Mouse (Mus musculus) ES-Bruce4 (cell line): ENCODE data around the gene Plekha1. TPM values are rescaled to one million over a fixed set of nuclear protein-coding genes. Genes with fewer than 3 reads are reported as not detected.

Experiments
- H3K27ac ChIP-seq: 2 replicates; pipeline ENCODE4 v1.5.1; 2012; ENCODE audit warnings: low read length, inconsistent platforms; ENCODE audit not compliant: insufficient read depth
- H3K27me3 ChIP-seq: 2 replicates; pipeline ENCODE4 v1.6.1; 2012; ENCODE audit warnings: mild to moderate bottlenecking, low read length, inconsistent platforms; ENCODE audit not compliant: control insufficient read depth, poor library complexity, insufficient read depth, severe bottlenecking
- H3K36me3 ChIP-seq: 2 replicates; pipeline ENCODE4 v1.6.1; 2012; ENCODE audit warnings: inconsistent platforms, mild to moderate bottlenecking, low read length, moderate library complexity; ENCODE audit not compliant: control insufficient read depth, poor library complexity, insufficient read depth, severe bottlenecking
- H3K4me1 ChIP-seq: one replicate; pipeline ENCODE4 v1.8.1; 2011; ENCODE audit warnings: low read length; ENCODE audit not compliant: control insufficient read depth, insufficient read depth
- H3K4me3 ChIP-seq: 2 replicates; pipeline ENCODE4 v1.5.1; 2011; ENCODE audit warnings: low read depth, mild to moderate bottlenecking, low read length
- H3K9ac ChIP-seq: 2 replicates; pipeline ENCODE4 v1.6.1; 2012; ENCODE audit warnings: low read depth, mild to moderate bottlenecking, inconsistent platforms; ENCODE audit not compliant: poor library complexity, severe bottlenecking
- H3K9me3 ChIP-seq: replicated peaks from 2 replicates; pipeline ENCODE4 v1.6.1; 2012; ENCODE audit warnings: mild to moderate bottlenecking, low read length, inconsistent platforms; ENCODE audit not compliant: control insufficient read depth, poor library complexity, insufficient read depth, severe bottlenecking
- CTCF ChIP-seq: IDR thresholded peaks from one replicate; pipeline ENCODE4 v1.8.1; 2011; ENCODE audit warnings: low read depth, low read length
- EP300 ChIP-seq: IDR thresholded peaks from 2 replicates; pipeline ENCODE4 v1.6.1; 2011; ENCODE audit warnings: low read depth, low read length; ENCODE audit not compliant: insufficient read depth
- POLR2A ChIP-seq: IDR thresholded peaks from one replicate; pipeline ENCODE4 v1.8.1; 2011; ENCODE audit warnings: low read length; ENCODE audit not compliant: insufficient read depth
- polyA plus RNA-seq: library from polyadenylated mRNA; stranded (reverse); fragments of >200 nt; gene quantifications from 2 replicates; pipeline ENCODE4 v1.2.4, GENCODE M21; 2011; ENCODE audit warnings: low read depth; ENCODE audit not compliant: missing spikeins, insufficient read depth, insufficient read length

The Plekha1 gene
- polyA plus RNA-seq, 1 experiment, result 196 TPM

DNA sequence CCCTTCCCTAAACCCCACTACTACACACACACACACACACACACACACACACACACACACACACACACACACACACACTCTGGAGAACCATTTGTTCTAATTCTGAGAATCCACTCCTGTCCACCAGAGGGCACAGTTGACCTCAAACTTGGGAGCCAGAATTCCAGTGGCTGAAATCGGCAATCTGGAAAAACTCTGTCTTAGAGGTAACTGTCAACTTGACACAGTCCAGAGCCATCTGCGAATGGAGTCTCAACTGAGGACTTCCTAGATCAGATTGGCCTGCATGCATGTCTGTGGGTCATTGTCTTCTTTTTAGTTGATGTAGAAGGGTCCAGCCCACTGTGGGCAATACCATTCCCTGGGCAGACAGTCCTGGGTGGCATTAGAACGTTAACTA, 38.1 kb upstream of the Plekha1 start:
- Histone ChIP-seq H3K36me3 (no peaks in the 10 kb centered on the region), H3K27ac (no peak overlapping the region), H3K9ac (no peak overlapping the region), H3K9me3 (no peaks in the 10 kb centered on the region), H3K4me3 (no peak overlapping the region), H3K27me3 (no peaks in the 10 kb centered on the region), H3K4me1 (peaks cover 2% of the 10 kb centered on the region)
- no peak for TF ChIP-seq POLR2A
- TF ChIP-seq CTCF, result peak; percentile 29

DNA sequence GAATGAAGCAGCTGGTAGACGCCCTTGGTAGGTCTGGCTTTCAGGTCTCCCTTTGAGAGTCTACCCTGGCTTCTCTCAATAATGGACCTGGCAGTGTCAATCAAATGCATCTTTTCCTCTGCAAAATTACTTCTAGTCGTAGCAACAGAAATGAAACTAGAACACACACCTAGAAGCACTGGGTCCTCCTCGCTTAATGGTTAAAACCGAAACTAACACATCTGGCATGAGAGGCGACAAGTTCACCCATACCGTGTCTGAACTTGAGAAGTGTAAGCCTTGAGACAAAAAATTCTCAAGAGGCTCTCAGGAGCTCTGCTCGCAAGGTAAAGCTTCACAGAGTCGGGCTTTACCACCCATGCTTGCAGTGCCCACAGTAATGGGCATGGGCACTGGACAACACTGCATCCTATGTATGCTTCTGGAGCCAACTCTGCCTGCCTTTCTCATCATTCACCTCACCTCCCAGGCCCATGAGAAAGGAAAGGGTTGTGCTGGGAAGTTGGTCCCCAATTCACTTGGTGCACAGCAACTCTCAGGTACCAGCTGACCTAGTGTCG, 37.6 kb upstream of the Plekha1 start:
- Histone ChIP-seq H3K9me3 (no peaks in the 10 kb centered on the region), H3K27ac (no peak overlapping the region), H3K4me3 (no peak overlapping the region), H3K9ac (no peak overlapping the region), H3K36me3 (no peaks in the 10 kb centered on the region), H3K27me3 (no peaks in the 10 kb centered on the region), H3K4me1 (peaks cover 2% of the 10 kb centered on the region)
- TF ChIP-seq EP300 (no peak), CTCF (no peak), POLR2A (no peak)

DNA sequence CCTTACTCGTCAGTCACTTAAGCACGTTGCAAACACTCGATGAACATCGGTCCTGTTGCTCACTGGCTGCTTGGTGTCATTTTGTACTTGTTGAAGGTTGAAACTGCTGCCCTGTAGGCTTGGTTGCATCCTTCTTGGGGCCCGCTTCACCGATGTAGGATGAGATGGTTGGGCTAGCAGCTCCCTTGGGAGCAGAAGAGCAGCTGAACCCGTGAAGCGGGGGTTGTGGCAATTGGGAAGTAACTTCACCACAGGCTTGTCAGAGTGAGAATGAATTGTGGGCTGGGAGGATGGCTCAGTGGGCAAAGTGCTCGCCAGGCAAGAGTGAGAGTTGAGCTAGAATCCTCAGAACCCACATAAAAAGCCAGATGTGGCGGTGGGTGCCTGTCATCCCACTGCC, 37.1 kb upstream of the Plekha1 start:
- H3K27me3 ChIP-seq, result no peaks in the 10 kb centered on the region
- H3K27ac ChIP-seq, result no peak overlapping the region
- H3K9ac ChIP-seq, result no peak overlapping the region
- no peak overlapping the region for H3K4me3 ChIP-seq
- no peaks in the 10 kb centered on the region for H3K9me3 ChIP-seq
- no peaks in the 10 kb centered on the region for H3K36me3 ChIP-seq
- TF ChIP-seq CTCF (no peak), EP300 (no peak), POLR2A (no peak)
- peaks cover 2% of the 10 kb centered on the region for H3K4me1 ChIP-seq

DNA sequence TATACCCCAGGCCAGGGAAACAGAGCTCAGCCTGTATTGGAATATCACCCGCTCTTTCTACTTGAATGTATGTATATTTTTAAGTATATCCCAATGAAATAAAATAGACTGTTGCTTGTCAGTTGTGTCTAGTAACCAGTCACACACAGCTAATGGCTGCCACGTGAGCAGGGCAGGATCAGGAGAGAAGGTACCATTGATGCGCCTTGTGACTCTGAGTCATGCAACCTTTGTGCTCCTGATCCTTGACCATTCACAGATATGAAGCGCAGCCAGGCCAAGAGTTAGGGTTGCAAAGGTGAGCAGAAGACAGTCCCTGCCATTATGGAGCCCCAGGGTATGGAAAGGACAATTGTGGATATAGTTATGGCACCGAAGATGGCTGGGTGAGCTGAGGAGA, 34.0 kb upstream of the Plekha1 start:
- Histone ChIP-seq H3K4me3 (no peak overlapping the region), H3K27ac (no peak overlapping the region), H3K9me3 (no peaks in the 10 kb centered on the region), H3K9ac (no peak overlapping the region), H3K27me3 (no peaks in the 10 kb centered on the region), H3K4me1 (peaks cover 5% of the 10 kb centered on the region), H3K36me3 (no peaks in the 10 kb centered on the region)
- TF ChIP-seq EP300 (no peak), POLR2A (no peak), CTCF (no peak)

DNA sequence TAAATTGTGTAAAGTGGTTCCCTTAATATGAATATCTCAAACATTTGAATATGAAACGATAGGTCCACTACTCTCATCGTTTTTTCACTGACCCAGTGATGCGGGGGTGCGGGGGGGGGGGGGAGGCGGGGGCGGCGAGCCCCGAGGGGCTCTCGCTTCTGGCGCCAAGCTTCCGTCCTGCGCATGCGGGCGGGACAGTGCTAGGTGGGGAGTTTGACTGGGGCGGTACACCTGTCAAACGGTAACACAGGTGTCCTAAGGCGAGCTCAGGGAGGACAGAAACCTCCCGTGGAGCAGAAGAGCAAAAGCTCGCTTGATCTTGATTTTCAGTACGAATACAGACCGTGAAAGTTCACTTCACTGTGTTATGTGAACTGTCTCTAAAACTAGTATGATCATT, 31.3 kb upstream of the Plekha1 start:
- Histone ChIP-seq H3K27ac (no peak overlapping the region), H3K4me3 (no peak overlapping the region), H3K36me3 (no peaks in the 10 kb centered on the region), H3K4me1 (peaks cover 5% of the 10 kb centered on the region), H3K9me3 (no peaks in the 10 kb centered on the region), H3K27me3 (no peaks in the 10 kb centered on the region), H3K9ac (no peak overlapping the region)
- no peak for TF ChIP-seq CTCF
- no peak for TF ChIP-seq EP300
- no peak for TF ChIP-seq POLR2A

DNA sequence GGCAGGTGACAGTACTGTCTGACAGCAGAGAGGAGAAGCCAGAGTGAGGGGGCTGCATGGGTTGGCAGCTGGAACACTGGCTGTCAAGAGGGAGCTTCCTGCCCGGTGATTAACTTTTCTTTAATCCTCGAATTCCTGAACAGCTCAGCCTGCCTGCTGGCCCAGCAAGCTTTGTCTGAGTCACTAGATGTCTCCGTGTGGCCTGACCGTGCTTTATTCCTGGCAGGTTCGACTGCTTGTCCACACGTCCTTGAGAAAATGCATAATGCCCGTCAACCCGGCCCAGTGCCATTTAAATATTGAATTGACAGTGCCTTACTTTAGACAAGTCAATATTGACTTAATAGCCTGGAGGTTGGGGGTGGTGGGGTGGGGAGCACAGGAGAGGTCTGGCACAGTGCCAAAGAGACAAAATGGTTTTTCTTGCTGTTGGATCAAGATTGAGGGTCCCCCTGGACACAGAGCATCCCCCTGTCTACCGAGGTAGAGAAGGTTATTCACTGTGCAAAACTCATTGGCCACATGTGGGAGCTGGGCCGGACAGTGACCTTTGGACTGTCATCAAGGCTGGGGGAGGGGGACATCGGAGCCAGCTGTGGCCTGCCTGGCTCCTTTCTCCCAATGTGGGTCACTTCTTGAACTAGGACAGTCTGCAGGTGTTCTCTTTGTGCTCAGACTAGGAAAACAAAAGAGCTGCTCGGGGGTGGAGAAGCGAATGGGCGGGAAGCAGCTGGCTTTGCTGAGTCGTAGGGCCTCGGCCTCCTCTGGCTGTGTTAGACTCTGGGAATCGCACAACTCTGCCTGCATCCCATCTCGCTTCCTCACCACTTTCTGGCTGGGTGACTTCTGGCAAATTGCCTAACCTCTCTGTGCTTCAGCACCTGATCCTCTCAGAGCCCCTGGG, 30.3 kb upstream of the Plekha1 start:
- no peaks in the 10 kb centered on the region for H3K9me3 ChIP-seq
- no peak for TF ChIP-seq POLR2A
- TF ChIP-seq EP300, result peak; percentile 64
- TF ChIP-seq CTCF, result no peak
- H3K27me3 ChIP-seq, result no peaks in the 10 kb centered on the region
- no peak overlapping the region for H3K27ac ChIP-seq
- peaks cover 4% of the 10 kb centered on the region for H3K4me1 ChIP-seq
- no peak overlapping the region for H3K9ac ChIP-seq
- H3K4me3 ChIP-seq, result no peak overlapping the region
- no peaks in the 10 kb centered on the region for H3K36me3 ChIP-seq
